Mouse (Mus musculus) embryo, embryonic 10 days (tissue): ENCODE results near the gene Man2b2.
A peak's percentile ranks its signal among the peaks of the same experiment; 100 is the strongest.

Experiments used
- DNase-seq: peaks from one replicate; pipeline ENCODE4 v3.0.0-alpha.2; 2015; ENCODE audit warnings: low spot score

The Man2b2 gene

DNA sequence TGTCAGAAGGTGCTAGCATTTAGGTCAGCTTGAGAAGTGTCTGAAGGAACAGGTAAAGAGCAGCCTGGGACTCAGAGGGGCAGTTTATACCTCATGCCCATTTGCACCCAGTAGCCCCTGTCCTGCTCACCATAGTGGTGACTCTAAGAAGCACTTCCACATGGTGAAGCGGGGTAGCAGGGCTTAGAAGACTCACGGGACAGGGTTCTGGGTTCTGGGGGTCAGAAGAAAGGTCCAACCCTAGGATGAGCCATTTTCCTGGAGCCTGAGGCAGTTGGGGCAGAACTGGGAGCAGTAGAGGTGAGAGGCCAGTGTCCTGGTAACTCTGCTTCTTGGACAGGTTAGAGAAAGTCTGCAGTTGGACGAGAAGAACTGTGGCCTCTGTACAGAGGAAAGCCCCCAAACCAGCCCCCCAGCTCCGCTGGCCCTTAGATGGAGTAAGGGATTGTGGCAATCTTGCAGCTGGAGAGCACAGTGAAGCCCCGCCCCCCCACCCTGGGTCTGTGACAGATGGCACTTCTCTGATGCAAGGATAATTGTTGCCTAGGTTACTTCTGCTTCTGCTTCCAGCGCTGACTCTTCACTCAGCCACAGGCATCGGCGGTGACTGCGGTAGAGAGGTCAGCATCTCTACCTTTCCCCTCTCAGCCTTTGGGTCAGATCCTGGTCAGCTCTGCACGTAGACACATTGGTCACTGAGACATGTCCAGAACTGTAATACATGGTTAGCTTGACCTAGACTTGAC, 63.3 kb downstream of the Man2b2 start:
- DNase-seq = peak; percentile 67

DNA sequence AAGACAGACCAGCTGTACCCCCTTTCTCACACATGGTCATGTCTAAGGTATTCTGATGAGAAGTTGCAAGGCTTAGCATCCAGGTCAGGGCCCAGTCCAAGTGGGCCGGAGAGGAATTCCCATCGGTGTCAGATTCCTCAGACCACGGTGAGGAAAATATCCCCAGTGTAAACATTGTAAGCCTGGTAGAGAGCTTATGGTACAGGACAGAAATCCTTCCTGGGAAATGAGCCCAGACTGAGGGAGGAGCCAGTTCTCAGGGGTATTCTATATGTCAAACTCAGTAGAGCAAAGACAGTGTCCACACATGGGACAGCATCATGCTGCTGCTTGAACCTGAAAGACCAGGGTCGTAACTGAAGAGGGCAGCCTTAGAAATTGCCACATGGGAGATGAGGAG, 70.6 kb downstream of the Man2b2 start:
- DNase-seq = no peak

DNA sequence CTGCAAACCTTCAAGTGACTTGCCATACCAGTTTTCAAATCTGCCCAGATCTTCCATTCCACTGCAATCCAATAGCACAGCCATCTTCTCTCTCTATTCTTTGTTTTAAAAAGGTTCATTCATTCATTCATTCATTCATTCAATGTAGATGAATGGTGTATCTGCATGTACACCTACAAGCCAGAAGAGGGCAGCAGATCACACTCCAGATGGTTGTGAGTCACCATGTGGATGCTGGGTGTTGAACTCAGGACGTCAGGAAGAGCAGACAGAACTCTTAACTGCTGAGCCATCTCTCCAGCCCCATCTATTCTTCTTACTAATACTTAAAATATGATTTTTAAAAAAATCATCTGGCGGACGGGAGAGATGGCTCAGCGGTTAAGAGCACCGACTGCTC, 73.4 kb downstream of the Man2b2 start:
- peak; percentile 49 for DNase-seq
